9 mouse cellular contexts compared by ENCODE assay signal in the genomic region with DNA sequence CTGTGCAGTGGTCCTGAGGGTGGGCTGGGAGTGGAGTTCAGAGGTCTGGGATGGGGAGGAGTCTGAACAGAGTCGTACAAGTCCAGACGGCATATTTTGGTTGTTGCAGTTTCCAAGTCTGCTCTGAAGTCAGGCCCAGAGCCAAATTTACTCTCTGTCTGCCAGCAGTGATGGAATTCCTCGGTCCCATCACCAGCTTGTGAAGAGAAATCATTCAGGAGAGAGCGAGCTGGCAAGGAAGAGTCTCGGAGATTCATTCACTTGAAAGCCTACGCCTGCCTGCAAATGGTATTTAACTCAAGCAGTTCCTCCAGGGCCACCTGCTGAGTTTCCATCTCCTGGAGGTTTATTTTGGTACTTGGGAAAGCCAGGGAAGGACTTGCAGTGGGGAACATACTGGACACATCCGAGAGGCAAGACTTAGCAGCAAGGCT. TPM values are rescaled to one million over a fixed set of nuclear protein-coding genes. Genes with fewer than 3 reads are reported as not detected.
DNase-seq lines count a peak whose midpoint lies in the region; ATAC-seq and TF ChIP-seq lines count a peak whose summit lies in the region.
"Had no signal": no experiment of that assay in that cellular context is flagged by ENCODE, and none has a peak within 500 bp of the region (broad histone marks: within the 10 kb centered on the region; RNA-seq: fewer than 3 reads in every experiment).

No protein-coding gene starts in this region.

- H3K4me1 ChIP-seq in hindbrain, embryonic 13.5 days (replicated peaks): peaks cover 15% of the 10 kb centered on the region
- H3K4me1 ChIP-seq in hindbrain, embryonic 14.5 days (replicated peaks; ENCODE audit: control insufficient read depth, insufficient read depth, low read length): peaks cover 6% of the 10 kb centered on the region; the same call in 1 of the 2 replicates
- peaks cover 20% of the 10 kb centered on the region for H3K4me1 ChIP-seq in forebrain, embryonic 16.5 days (replicated peaks; ENCODE audit: control insufficient read depth, insufficient read depth, low read length)
- H3K4me1 ChIP-seq in stomach, embryonic 16.5 days (ENCODE audit: control insufficient read depth, insufficient read depth, low read length): peaks cover 20% of the 10 kb centered on the region
- H3K4me1 ChIP-seq: megakaryocyte, embryonic 14.5 days had no signal

- H3K9ac ChIP-seq in hindbrain, embryonic 13.5 days: no peak overlapping the region
- H3K9ac ChIP-seq in hindbrain, embryonic 14.5 days: no peak overlapping the region
- no peak overlapping the region for H3K9ac ChIP-seq in forebrain, embryonic 16.5 days (replicated peaks; ENCODE audit: low read depth, low read length)
- H3K9ac ChIP-seq in stomach, embryonic 16.5 days (ENCODE audit: low read length): no peak overlapping the region; the same call in 1 of the 2 replicates

- no peak overlapping the region for H3K4me3 ChIP-seq in hindbrain, embryonic 13.5 days
- H3K4me3 ChIP-seq in hindbrain, embryonic 14.5 days (replicated peaks; ENCODE audit: low read length): no peak overlapping the region
- no peak overlapping the region for H3K4me3 ChIP-seq in forebrain, embryonic 16.5 days (replicated peaks; ENCODE audit: low read length)
- H3K4me3 ChIP-seq in layer of hippocampus, adult 2 months: peak overlapping the region; percentile 12; the same call in 1 of the 2 replicates
- no peak overlapping the region for H3K4me3 ChIP-seq in stomach, embryonic 16.5 days (replicated peaks; ENCODE audit: low read length)

- WGBS in hindbrain, embryonic 13.5 days: 61% methylated on average over 7 of the region's 7 CpGs
- 48% methylated on average over 7 of the region's 7 CpGs for WGBS in hindbrain, embryonic 14.5 days
- 29% methylated on average over 7 of the region's 7 CpGs for WGBS in forebrain, embryonic 16.5 days
- 49% methylated on average over 7 of the region's 7 CpGs for WGBS in stomach, embryonic 16.5 days

- H3K27me3 ChIP-seq in hindbrain, embryonic 13.5 days: no peaks in the 10 kb centered on the region
- H3K27me3 ChIP-seq in hindbrain, embryonic 14.5 days (ENCODE audit: control insufficient read depth, insufficient read depth, low read length): no peaks in the 10 kb centered on the region
- H3K27me3 ChIP-seq in forebrain, embryonic 16.5 days (replicated peaks; ENCODE audit: control insufficient read depth, insufficient read depth, low read length): no peaks in the 10 kb centered on the region
- no peaks in the 10 kb centered on the region for H3K27me3 ChIP-seq in stomach, embryonic 16.5 days (ENCODE audit: control insufficient read depth, insufficient read depth, low read length)
- H3K27me3 ChIP-seq: megakaryocyte, embryonic 14.5 days had no signal

- H3K27ac ChIP-seq in hindbrain, embryonic 13.5 days: no peak overlapping the region
- no peak overlapping the region for H3K27ac ChIP-seq in hindbrain, embryonic 14.5 days
- no peak overlapping the region for H3K27ac ChIP-seq in forebrain, embryonic 16.5 days (ENCODE audit: low read length)
- 0 out of 2 replicates have a peak overlapping the region, but pooled peaks have one; percentile 40 for H3K27ac ChIP-seq in layer of hippocampus, adult 2 months
- H3K27ac ChIP-seq in stomach, embryonic 16.5 days (ENCODE audit: low read length): peak overlapping the region; percentile 38; the same call in 1 of the 2 replicates

- ATAC-seq in hindbrain, embryonic 13.5 days (ENCODE audit: low FRiP score): no peak
- ATAC-seq in hindbrain, embryonic 14.5 days (ENCODE audit: low FRiP score): no peak; the same call in 1 of the 2 replicates
- peak; percentile 64 for ATAC-seq in forebrain, embryonic 16.5 days
- peak; percentile 56; the same call in 1 of the 2 replicates for ATAC-seq in stomach, embryonic 16.5 days (ENCODE audit: insufficient read depth, low FRiP score)
- ATAC-seq in megakaryocyte-erythroid progenitor cell, adult 5-6 weeks (replicated peaks; ENCODE audit: low FRiP score, low TSS enrichment, poor library complexity, severe bottlenecking): no peak

- no peaks in the 10 kb centered on the region for H3K36me3 ChIP-seq in hindbrain, embryonic 13.5 days
- no peaks in the 10 kb centered on the region for H3K36me3 ChIP-seq in hindbrain, embryonic 14.5 days (replicated peaks; ENCODE audit: control insufficient read depth, insufficient read depth)
- no peaks in the 10 kb centered on the region for H3K36me3 ChIP-seq in forebrain, embryonic 16.5 days (ENCODE audit: control insufficient read depth, insufficient read depth)
- H3K36me3 ChIP-seq in stomach, embryonic 16.5 days (ENCODE audit: control insufficient read depth, insufficient read depth, low read length): no peaks in the 10 kb centered on the region

- no peak for TF ChIP-seq CTCF in brain, embryonic 14.5 days (IDR thresholded peaks at IDR 0.05; ENCODE audit: borderline replicate concordance, extremely low read depth, insufficient read depth, insufficient read length)
- no peak for TF ChIP-seq CTCF in layer of hippocampus, adult 2 months (conservative IDR thresholded peaks at IDR 0.05)

- no peak for DNase-seq in hindbrain, embryonic 14.5 days (ENCODE audit: low spot score)
- DNase-seq in brain, embryonic 14.5 days (ENCODE audit: low read depth): peak; percentile 80
- peak; percentile 66 to 84 for DNase-seq in layer of hippocampus, adult 2 months (ENCODE audit: low spot score in 2 of 2)
- no peak for DNase-seq in adrenal gland, postnatal 10 days

- TF ChIP-seq POLR2A in brain, embryonic 14.5 days (IDR thresholded peaks at IDR 0.05; ENCODE audit: borderline replicate concordance, extremely low read depth, insufficient read depth, insufficient read length, poor library complexity, severe bottlenecking): no peak

- 0 out of 2 replicates have a peak overlapping the region, but pooled peaks have one; percentile 10 for H3K4me2 ChIP-seq in hindbrain, embryonic 13.5 days
- no peak overlapping the region for H3K4me2 ChIP-seq in hindbrain, embryonic 14.5 days (replicated peaks)
- 0 out of 2 replicates have a peak overlapping the region, but pooled peaks have one; percentile 1 for H3K4me2 ChIP-seq in forebrain, embryonic 16.5 days (ENCODE audit: low read length)
- no peak overlapping the region; the same call in 1 of the 2 replicates for H3K4me2 ChIP-seq in stomach, embryonic 16.5 days (ENCODE audit: low read depth, low read length)

- H3K9me3 ChIP-seq in hindbrain, embryonic 13.5 days: 0 out of 2 replicates have a peak, but pooled peaks cover 5% of the 10 kb centered on the region
- 0 out of 2 replicates have a peak, but pooled peaks cover 11% of the 10 kb centered on the region for H3K9me3 ChIP-seq in hindbrain, embryonic 14.5 days (ENCODE audit: control insufficient read depth, low read length)
- H3K9me3 ChIP-seq in forebrain, embryonic 16.5 days (ENCODE audit: control insufficient read depth, low read length): no peaks in the 10 kb centered on the region
- peaks cover 8% of the 10 kb centered on the region; the same call in 1 of the 2 replicates for H3K9me3 ChIP-seq in stomach, embryonic 16.5 days (replicated peaks; ENCODE audit: control insufficient read depth, low read length)

RNA-seq across cellular contexts. Expression of a gene that starts 13.3 kb away (rescaled TPM):
- polyA plus RNA-seq in hindbrain, embryonic 13.5 days (2015; fragmentation: Nextera tagmentation; extraction: Ambion mirVana): 6.4 and 7.5 TPM in 2 replicates
- polyA plus RNA-seq in hindbrain, embryonic 14.5 days (2014; fragmentation: Nextera tagmentation; extraction: Ambion mirVana): 12.0 and 13.6 TPM in 2 replicates
- 12.5 and 14.0 TPM in 2 replicates for polyA plus RNA-seq in brain, embryonic 14.5 days (2012; rRNA removed)
- polyA plus RNA-seq in forebrain, embryonic 16.5 days (2015; fragmentation: Nextera tagmentation; extraction: Ambion mirVana): 12.1 and 13.5 TPM in 2 replicates
- total RNA-seq in layer of hippocampus, adult 2 months (2021): 10 to 100 TPM; 90.1 to 98.1 TPM
- polyA plus RNA-seq in stomach, embryonic 16.5 days (2015; fragmentation: Nextera tagmentation; extraction: Ambion mirVana): 17.9 and 18.4 TPM in 2 replicates
- total RNA-seq in megakaryocyte-erythroid progenitor cell, adult 5-6 weeks (2014; fragmentation: Nextera tagmentation): not detected in 2 replicates
- not detected in 2 replicates for total RNA-seq in megakaryocyte-erythroid progenitor cell, adult 5-6 weeks (2017)
- total RNA-seq in adrenal gland, postnatal 10 days (2021): 10 to 100 TPM; 21.4 to 23.4 TPM

Comparison
In these comparisons a context has a peak if more than half of its experiments do, and no peak if none do; other contexts are left out.
1. H3K4me2 ChIP-seq: peak in hindbrain, embryonic 13.5 days (single experiment) and forebrain, embryonic 16.5 days (single experiment); none in hindbrain, embryonic 14.5 days (single experiment) and stomach, embryonic 16.5 days (single experiment).
2. ATAC-seq: peak in forebrain, embryonic 16.5 days (single experiment) and stomach, embryonic 16.5 days (single experiment); none in hindbrain, embryonic 13.5 days (single experiment), hindbrain, embryonic 14.5 days (single experiment) and megakaryocyte-erythroid progenitor cell, adult 5-6 weeks (single experiment).
3. H3K27ac ChIP-seq: peak in layer of hippocampus, adult 2 months (single experiment) and stomach, embryonic 16.5 days (single experiment); none in hindbrain, embryonic 13.5 days (single experiment), hindbrain, embryonic 14.5 days (single experiment) and forebrain, embryonic 16.5 days (single experiment).
4. DNase-seq: peak in brain, embryonic 14.5 days (single experiment) and layer of hippocampus, adult 2 months (2 of 2); none in hindbrain, embryonic 14.5 days (single experiment) and adrenal gland, postnatal 10 days (single experiment).